Mouse (Mus musculus): ENCODE measurements around the gene Zfp738.
A peak's percentile ranks its signal among the peaks of the same experiment; 100 is the strongest.
"Not testable (repeated sequence)": the region's sequence is repeated elsewhere in the genome, so short reads cannot be mapped to it uniquely, and the experiment has no call there.

The Zfp738 gene

GRCm38 (mm10) chr13:67686971-67687370 is at the start of gene Zfp738:
TSS of gene Zfp738 (minus strand) at chr13:67687071.
- DNase-seq, result no peak

GRCm38 (mm10) chr13:67734391-67734790 is 47.5 kb upstream of the Zfp738 start:
- not testable (repeated sequence) for DNase-seq

GRCm38 (mm10) chr13:67729441-67729840 is 42.6 kb upstream of the Zfp738 start:
- DNase-seq, result peak; percentile 28 to 47

GRCm38 (mm10) chr13:67728641-67729318 is 41.9 kb upstream of the Zfp738 start, which contains the start of gene Zfp65:
TSS of gene Zfp65 (minus strand) at chr13:67729173.
- DNase-seq, result peak; percentile 59 to 69

GRCm38 (mm10) chr13:67728106-67728505 is 41.2 kb upstream of the Zfp738 start:
- no peak for DNase-seq

GRCm38 (mm10) chr13:67725331-67725730 is 38.5 kb upstream of the Zfp738 start:
- peak; percentile 52 to 70 for DNase-seq

- DNase-seq, result peak; percentile 94 to 95
Observed at GRCm38 (mm10) chr13:67723848-67724479, 37.1 kb upstream of the Zfp738 start.

- DNase-seq, result not testable (repeated sequence)
Observed at GRCm38 (mm10) chr13:67683841-67684240, 3.0 kb downstream of the Zfp738 start.

GRCm38 (mm10) chr13:67682959-67683735 is 3.7 kb downstream of the Zfp738 start:
- DNase-seq, result peak; percentile 88

GRCm38 (mm10) chr13:67674902-67675301 is 12.0 kb downstream of the Zfp738 start:
- DNase-seq, result no peak

GRCm38 (mm10) chr13:67652496-67652895 is 34.4 kb downstream of the Zfp738 start:
- no peak for DNase-seq

GRCm38 (mm10) chr13:67637294-67638007 is 49.4 kb downstream of the Zfp738 start, which contains the start of the genes Gm49345 and Zfp729a:
TSS of gene Gm49345 (minus strand) at chr13:67637769.
TSS of gene Zfp729a (minus strand) at chr13:67637791.
- peak; percentile 85 to 87 for DNase-seq

GRCm38 (mm10) chr13:67610108-67610507 is 76.8 kb downstream of the Zfp738 start:
- peak in 1 of 2 experiments; percentile 3 for DNase-seq

GRCm38 (mm10) chr13:67609066-67609876 is 77.6 kb downstream of the Zfp738 start, which contains the start of gene Zfp729b:
TSS of gene Zfp729b (minus strand) at chr13:67609707.
- DNase-seq, result peak; percentile 94 to 95

Data from cerebellum, postnatal 10 days (tissue).